Mouse (Mus musculus): ENCODE results near the gene Pdss2.

- TF ChIP-seq CTCF (IDR thresholded peaks at IDR 0.05; ENCODE audit: insufficient read depth, low read length) (no peak), POLR2A (IDR thresholded peaks at IDR 0.05; ENCODE audit: borderline replicate concordance, extremely low read depth, low read depth, low read length) (no peak)
These were observed 108.5 kb downstream of the Pdss2 start for GRCm38 (mm10) chr10:43329813-43330212.

Data from lung, adult 2 months (tissue).